Mouse (Mus musculus): ENCODE data around the gene Ndufs7. TPM values are rescaled to one million over a fixed set of nuclear protein-coding genes. Genes with fewer than 3 reads are reported as not detected.

The Ndufs7 gene
- total and polyA plus RNA-seq, 2 experiments from 2014 or later, result 193 to 358 TPM

DNA sequence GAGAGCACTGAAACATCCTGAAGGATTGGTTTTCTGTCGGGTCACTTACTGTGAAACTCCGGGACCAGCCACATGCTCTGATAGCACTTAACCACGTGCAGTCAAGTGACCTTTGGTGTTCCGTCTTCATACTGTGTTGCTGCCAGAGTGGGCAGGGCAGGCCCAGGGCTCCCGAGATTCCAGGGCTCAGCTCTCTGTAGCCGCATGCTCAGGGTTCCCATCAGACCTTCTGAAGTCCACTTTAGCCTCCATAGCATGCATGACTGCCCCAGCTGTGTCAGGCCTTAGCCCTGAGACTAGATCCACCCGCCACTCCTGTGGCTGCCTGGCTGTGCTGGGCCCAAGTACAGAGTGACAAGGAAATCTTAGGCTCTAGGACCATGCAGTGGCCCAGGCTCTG lies 32.4 kb downstream of the Ndufs7 start:
- WGBS, result 85% methylated on average over 7 of the region's 7 CpGs
- no peak overlapping the region for H3K9ac ChIP-seq (replicated peaks; ENCODE audit: low read length, poor library complexity, severe bottlenecking)
- H3K4me1 ChIP-seq (ENCODE audit: insufficient read depth, low read length), result no peaks in the 10 kb centered on the region
- no peaks in the 10 kb centered on the region for H3K9me3 ChIP-seq (ENCODE audit: low read length)
- H3K27me3 ChIP-seq (ENCODE audit: insufficient read depth, low read length), result no peaks in the 10 kb centered on the region
- DNase-seq (ENCODE audit: low spot score) (no peak), ATAC-seq (ENCODE audit: low FRiP score) (no peak)
- TF ChIP-seq CTCF (IDR thresholded peaks at IDR 0.05), result no peak
- H3K36me3 ChIP-seq (ENCODE audit: insufficient read depth, low read length), result peaks cover 75% of the 10 kb centered on the region
- no peak overlapping the region for H3K4me3 ChIP-seq (ENCODE audit: low read depth, low read length)
- no peak overlapping the region for H3K4me2 ChIP-seq (ENCODE audit: low read depth, low read length, poor library complexity, severe bottlenecking)
- H3K27ac ChIP-seq (ENCODE audit: low read depth, low read length), result no peak overlapping the region

DNA sequence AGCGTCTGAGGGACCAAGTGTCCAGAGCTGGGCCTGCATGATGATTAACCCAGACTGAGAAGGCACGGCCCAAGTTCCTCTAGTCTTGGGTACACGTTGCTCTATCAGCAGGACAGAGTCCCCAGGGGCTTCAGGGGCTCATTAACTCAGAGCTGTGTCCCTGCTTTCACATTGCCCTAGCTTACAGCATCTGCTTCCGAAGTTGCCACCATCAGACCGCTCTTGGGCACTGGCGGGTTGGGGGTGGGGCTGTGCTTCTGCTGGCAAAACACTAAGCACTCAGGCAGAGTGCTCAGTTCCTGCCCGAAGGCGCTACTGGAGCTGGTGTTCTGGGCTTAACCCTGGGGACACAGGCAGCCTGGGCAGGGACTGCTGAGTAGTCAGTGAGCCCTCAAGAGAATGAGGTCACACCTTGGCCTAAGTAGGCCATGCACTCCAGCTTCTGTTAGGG lies 33.0 kb downstream of the Ndufs7 start:
- Histone ChIP-seq H3K9me3 (ENCODE audit: low read length) (no peaks in the 10 kb centered on the region), H3K4me3 (ENCODE audit: low read depth, low read length) (no peak overlapping the region), H3K4me1 (ENCODE audit: insufficient read depth, low read length) (no peaks in the 10 kb centered on the region), H3K27ac (ENCODE audit: low read depth, low read length) (no peak overlapping the region), H3K36me3 (ENCODE audit: insufficient read depth, low read length) (peaks cover 79% of the 10 kb centered on the region), H3K9ac (replicated peaks; ENCODE audit: low read length, poor library complexity, severe bottlenecking) (0 out of 2 replicates have a peak overlapping the region, but pooled peaks have one; percentile 13), H3K27me3 (ENCODE audit: insufficient read depth, low read length) (no peaks in the 10 kb centered on the region), H3K4me2 (ENCODE audit: low read depth, low read length, poor library complexity, severe bottlenecking) (no peak overlapping the region)
- WGBS, result 62% methylated on average over 8 of the region's 8 CpGs
- TF ChIP-seq CTCF (IDR thresholded peaks at IDR 0.05), result no peak
- peak; percentile 49 for DNase-seq (ENCODE audit: low spot score)
- no peak for ATAC-seq (ENCODE audit: low FRiP score)

DNA sequence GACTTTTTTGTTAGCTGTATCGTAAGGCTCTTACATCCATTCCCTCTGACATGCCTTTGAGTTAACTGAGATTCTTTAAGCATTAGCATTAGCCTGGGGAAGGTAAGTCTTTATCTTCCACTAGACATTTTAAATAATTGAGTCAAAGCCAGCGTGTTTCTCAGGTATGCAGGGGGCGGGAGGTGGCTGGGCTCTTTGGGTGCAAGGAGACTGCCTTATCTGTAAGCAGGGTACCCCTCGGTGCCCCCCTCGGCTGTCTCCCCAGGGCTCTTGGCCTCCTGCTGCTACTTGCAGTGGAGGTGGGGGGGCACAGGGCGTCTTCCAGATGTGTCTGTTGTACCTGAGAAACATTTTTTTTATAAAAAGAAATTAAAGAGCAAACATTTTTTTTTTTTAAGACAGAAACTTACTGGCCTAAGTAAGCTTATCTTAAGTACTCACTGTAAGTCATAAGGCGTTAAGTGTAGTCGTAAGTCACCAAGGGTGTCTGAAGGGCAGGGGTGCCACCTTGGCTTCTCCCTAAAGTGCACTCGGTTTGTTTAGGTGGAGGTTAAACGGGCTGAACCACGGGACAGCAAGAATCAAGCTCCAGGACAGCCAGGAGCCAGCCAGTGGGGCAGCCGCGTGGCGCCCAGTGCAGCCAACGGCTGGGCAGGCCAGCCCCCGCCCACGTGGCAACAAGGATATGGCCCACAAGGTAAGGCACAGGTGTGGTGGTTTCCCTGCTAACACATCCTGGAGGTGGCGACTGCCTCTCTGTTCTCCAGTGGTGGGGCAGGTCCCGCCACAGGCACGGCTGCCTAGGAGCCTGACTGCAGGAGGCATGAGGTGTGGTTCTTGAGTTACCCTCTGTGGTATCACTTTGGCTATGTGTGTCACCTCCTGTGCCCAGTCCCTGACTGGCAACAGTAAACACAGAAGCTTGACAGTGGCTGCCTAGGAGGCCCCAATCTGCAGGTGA lies 33.8 kb downstream of the Ndufs7 start:
- H3K27me3 ChIP-seq (ENCODE audit: insufficient read depth, low read length), result no peaks in the 10 kb centered on the region
- no peak for TF ChIP-seq CTCF (IDR thresholded peaks at IDR 0.05)
- 0 out of 2 replicates have a peak overlapping the region, but pooled peaks have one; percentile 13 for H3K9ac ChIP-seq (replicated peaks; ENCODE audit: low read length, poor library complexity, severe bottlenecking)
- no peaks in the 10 kb centered on the region for H3K4me1 ChIP-seq (ENCODE audit: insufficient read depth, low read length)
- no peak overlapping the region for H3K4me2 ChIP-seq (ENCODE audit: low read depth, low read length, poor library complexity, severe bottlenecking)
- DNase-seq (ENCODE audit: low spot score) (no peak), ATAC-seq (ENCODE audit: low FRiP score) (no peak)
- H3K9me3 ChIP-seq (ENCODE audit: low read length), result no peaks in the 10 kb centered on the region
- H3K27ac ChIP-seq (ENCODE audit: low read depth, low read length), result no peak overlapping the region
- peaks cover 79% of the 10 kb centered on the region for H3K36me3 ChIP-seq (ENCODE audit: insufficient read depth, low read length)
- WGBS, result 89% methylated on average over 19 of the region's 20 CpGs
- no peak overlapping the region for H3K4me3 ChIP-seq (ENCODE audit: low read depth, low read length)

- Histone ChIP-seq H3K4me2 (ENCODE audit: low read depth, low read length, poor library complexity, severe bottlenecking) (no peak overlapping the region), H3K27me3 (ENCODE audit: insufficient read depth, low read length) (no peaks in the 10 kb centered on the region), H3K9ac (replicated peaks; ENCODE audit: low read length, poor library complexity, severe bottlenecking) (no peak overlapping the region), H3K36me3 (ENCODE audit: insufficient read depth, low read length) (peaks cover 66% of the 10 kb centered on the region), H3K4me1 (ENCODE audit: insufficient read depth, low read length) (no peaks in the 10 kb centered on the region), H3K9me3 (ENCODE audit: low read length) (no peaks in the 10 kb centered on the region), H3K4me3 (ENCODE audit: low read depth, low read length) (no peak overlapping the region), H3K27ac (ENCODE audit: low read depth, low read length) (no peak overlapping the region)
- 67% methylated on average over 9 of the region's 15 CpGs for WGBS
- no peak for DNase-seq (ENCODE audit: low spot score)
- no peak for ATAC-seq (ENCODE audit: low FRiP score)
- TF ChIP-seq CTCF (IDR thresholded peaks at IDR 0.05), result no peak
These were observed 36.5 kb downstream of the Ndufs7 start for GRCm38 (mm10) chr10:80285222-80286070.

GRCm38 (mm10) chr10:80288097-80288496 lies 39.2 kb downstream of the Ndufs7 start:
- no peak for TF ChIP-seq CTCF (IDR thresholded peaks at IDR 0.05)
- Histone ChIP-seq H3K4me1 (ENCODE audit: insufficient read depth, low read length) (no peaks in the 10 kb centered on the region), H3K27ac (ENCODE audit: low read depth, low read length) (no peak overlapping the region), H3K4me2 (ENCODE audit: low read depth, low read length, poor library complexity, severe bottlenecking) (no peak overlapping the region), H3K4me3 (ENCODE audit: low read depth, low read length) (no peak overlapping the region), H3K36me3 (ENCODE audit: insufficient read depth, low read length) (peaks cover 50% of the 10 kb centered on the region), H3K27me3 (ENCODE audit: insufficient read depth, low read length) (no peaks in the 10 kb centered on the region), H3K9ac (replicated peaks; ENCODE audit: low read length, poor library complexity, severe bottlenecking) (no peak overlapping the region), H3K9me3 (ENCODE audit: low read length) (no peaks in the 10 kb centered on the region)
- ATAC-seq (ENCODE audit: low FRiP score) (no peak), DNase-seq (ENCODE audit: low spot score) (no peak)
- 93% methylated on average over 12 of the region's 12 CpGs for WGBS
